Mouse (Mus musculus) megakaryocyte, embryonic 14.5 days (primary cell): Measurements from ENCODE around the gene Gm9918.

Experiments
- FLI1 ChIP-seq: IDR thresholded peaks from 2 replicates; pipeline ENCODE4 v1.6.1; 2012; ENCODE audit warnings: low read length, inconsistent platforms, mixed read lengths
- GATA1 ChIP-seq: IDR thresholded peaks from 3 replicates; pipeline ENCODE4 v1.6.1; 2012; ENCODE audit warnings: mixed read lengths, low read length, inconsistent platforms, borderline replicate concordance

GRCm38 (mm10) chr15:102265548-102265947, 4.8 kb upstream of the Gm9918 start:
- TF ChIP-seq FLI1, result no peak
- TF ChIP-seq GATA1, result no peak
